ENCODE assay signal across 8 mouse cellular contexts in genomic region chr11:62560463-62561016, GRCm38 (mm10). TPM values are rescaled to one million over a fixed set of nuclear protein-coding genes. Genes with fewer than 3 reads are reported as not detected.
DNase-seq lines count a peak whose midpoint lies in the region; ATAC-seq lines count a peak whose summit lies in the region.

No protein-coding gene starts in this region.

- peak overlapping the region; percentile 27; the same call in 1 of the 2 replicates for H3K9ac ChIP-seq in lung, embryonic 15.5 days
- H3K9ac ChIP-seq in embryonic facial prominence, embryonic 13.5 days, result 0 out of 2 replicates have a peak overlapping the region, but pooled peaks have one; percentile 36
- H3K9ac ChIP-seq in hindbrain, embryonic 14.5 days, result 0 out of 2 replicates have a peak overlapping the region, but pooled peaks have one; percentile 7
- H3K9ac ChIP-seq in stomach, embryonic 15.5 days, result no peak overlapping the region

- H3K4me1 ChIP-seq in lung, embryonic 15.5 days, result no peaks in the 10 kb centered on the region
- H3K4me1 ChIP-seq in embryonic facial prominence, embryonic 13.5 days, result peaks cover 12% of the 10 kb centered on the region
- H3K4me1 ChIP-seq in hindbrain, embryonic 14.5 days (replicated peaks; ENCODE audit: control insufficient read depth, insufficient read depth, low read length), result 0 out of 2 replicates have a peak, but pooled peaks cover 4% of the 10 kb centered on the region
- 0 out of 2 replicates have a peak, but pooled peaks cover under 1% of the 10 kb centered on the region for H3K4me1 ChIP-seq in stomach, embryonic 15.5 days

- ATAC-seq in lung, embryonic 15.5 days (ENCODE audit: borderline replicate concordance, extremely low read depth, low FRiP score, low TSS enrichment), result no peak
- no peak for ATAC-seq in embryonic facial prominence, embryonic 13.5 days (ENCODE audit: insufficient number of reproducible peaks, insufficient read depth, low FRiP score, low TSS enrichment, low read depth)
- no peak for ATAC-seq in hindbrain, embryonic 14.5 days (ENCODE audit: low FRiP score)
- ATAC-seq in stomach, embryonic 15.5 days (ENCODE audit: insufficient read depth, low FRiP score, low read depth), result no peak

- no peaks in the 10 kb centered on the region for H3K36me3 ChIP-seq in lung, embryonic 15.5 days
- peaks cover under 1% of the 10 kb centered on the region; the same call in 1 of the 2 replicates for H3K36me3 ChIP-seq in embryonic facial prominence, embryonic 13.5 days
- H3K36me3 ChIP-seq in hindbrain, embryonic 14.5 days (replicated peaks; ENCODE audit: control insufficient read depth, insufficient read depth), result 0 out of 2 replicates have a peak, but pooled peaks cover 3% of the 10 kb centered on the region
- no peaks in the 10 kb centered on the region for H3K36me3 ChIP-seq in stomach, embryonic 15.5 days

- H3K27ac ChIP-seq in lung, embryonic 15.5 days, result no peak overlapping the region
- no peak overlapping the region for H3K27ac ChIP-seq in embryonic facial prominence, embryonic 13.5 days
- no peak overlapping the region for H3K27ac ChIP-seq in hindbrain, embryonic 14.5 days
- no peak overlapping the region for H3K27ac ChIP-seq in stomach, embryonic 15.5 days

- 25% methylated on average over 43 of the region's 43 CpGs for WGBS in lung, embryonic 15.5 days
- 31% methylated on average over 43 of the region's 43 CpGs for WGBS in embryonic facial prominence, embryonic 13.5 days
- WGBS in hindbrain, embryonic 14.5 days, result 29% methylated on average over 43 of the region's 43 CpGs
- 32% methylated on average over 43 of the region's 43 CpGs for WGBS in stomach, embryonic 15.5 days

- peak overlapping the region; percentile 71 for H3K4me2 ChIP-seq in lung, embryonic 15.5 days
- H3K4me2 ChIP-seq in embryonic facial prominence, embryonic 13.5 days, result peak overlapping the region; percentile 63
- H3K4me2 ChIP-seq in hindbrain, embryonic 14.5 days (replicated peaks), result peak overlapping the region; percentile 54
- H3K4me2 ChIP-seq in stomach, embryonic 15.5 days, result peak overlapping the region; percentile 68

- DNase-seq in lung, postnatal 36 days, result no peak
- no peak for DNase-seq in hindbrain, embryonic 14.5 days (ENCODE audit: low spot score)
- DNase-seq in lung, postnatal 14 days, result peak; percentile 15
- DNase-seq in right cerebral cortex, adult 2 months (ENCODE audit: low spot score in 2 of 2), result no peak
- DNase-seq in adrenal gland, postnatal 4 days (ENCODE audit: low spot score in 2 of 2), result no peak

- peak overlapping the region; percentile 36 for H3K4me3 ChIP-seq in lung, embryonic 15.5 days
- H3K4me3 ChIP-seq in embryonic facial prominence, embryonic 13.5 days, result peak overlapping the region; percentile 40
- H3K4me3 ChIP-seq in hindbrain, embryonic 14.5 days (replicated peaks; ENCODE audit: low read length), result peak overlapping the region; percentile 23
- H3K4me3 ChIP-seq in stomach, embryonic 15.5 days (replicated peaks), result peak overlapping the region; percentile 34

- no peaks in the 10 kb centered on the region for H3K9me3 ChIP-seq in lung, embryonic 15.5 days
- no peaks in the 10 kb centered on the region for H3K9me3 ChIP-seq in embryonic facial prominence, embryonic 13.5 days
- H3K9me3 ChIP-seq in hindbrain, embryonic 14.5 days (ENCODE audit: control insufficient read depth, low read length), result no peaks in the 10 kb centered on the region
- no peaks in the 10 kb centered on the region for H3K9me3 ChIP-seq in stomach, embryonic 15.5 days

- H3K27me3 ChIP-seq in lung, embryonic 15.5 days, result no peaks in the 10 kb centered on the region
- no peaks in the 10 kb centered on the region for H3K27me3 ChIP-seq in embryonic facial prominence, embryonic 13.5 days
- H3K27me3 ChIP-seq in hindbrain, embryonic 14.5 days (ENCODE audit: control insufficient read depth, insufficient read depth, low read length), result no peaks in the 10 kb centered on the region
- no peaks in the 10 kb centered on the region for H3K27me3 ChIP-seq in stomach, embryonic 15.5 days (replicated peaks)

RNA-seq across cellular contexts. Expression of gene Ubb, which starts 9.6 kb away (rescaled TPM):
- 3,157 and 3,186 TPM in 2 replicates for polyA plus RNA-seq in lung, embryonic 15.5 days (2015; fragmentation: Nextera tagmentation; extraction: Ambion mirVana)
- polyA plus RNA-seq in embryonic facial prominence, embryonic 13.5 days (2015; fragmentation: Nextera tagmentation; extraction: Ambion mirVana), result 3,261 and 3,547 TPM in 2 replicates
- 4,396 and 4,426 TPM in 2 replicates for polyA plus RNA-seq in hindbrain, embryonic 14.5 days (2014; fragmentation: Nextera tagmentation; extraction: Ambion mirVana)
- polyA plus RNA-seq in stomach, embryonic 15.5 days (2015; fragmentation: Nextera tagmentation; extraction: Ambion mirVana), result 2,363 and 2,756 TPM in 2 replicates
- 1,000 to 10,000 TPM; 1,464 to 1,492 TPM for total RNA-seq in adrenal gland, postnatal 4 days (2021)

RNA-seq across cellular contexts. Expression of gene Trpv2, which starts 13.7 kb away (rescaled TPM):
- polyA plus RNA-seq in lung, embryonic 15.5 days (2015; fragmentation: Nextera tagmentation; extraction: Ambion mirVana), result 4.6 and 5.5 TPM in 2 replicates
- polyA plus RNA-seq in embryonic facial prominence, embryonic 13.5 days (2015; fragmentation: Nextera tagmentation; extraction: Ambion mirVana), result 3.0 and 3.5 TPM in 2 replicates
- 22.6 and 28.2 TPM in 2 replicates for polyA plus RNA-seq in hindbrain, embryonic 14.5 days (2014; fragmentation: Nextera tagmentation; extraction: Ambion mirVana)
- 13.4 and 14.6 TPM in 2 replicates for polyA plus RNA-seq in stomach, embryonic 15.5 days (2015; fragmentation: Nextera tagmentation; extraction: Ambion mirVana)
- 1 to 10 TPM; 3.4 to 4.2 TPM for total RNA-seq in adrenal gland, postnatal 4 days (2021)

RNA-seq across cellular contexts. Expression of gene Cenpv, which starts 21.5 kb away (rescaled TPM):
- 13.7 and 14.1 TPM in 2 replicates for polyA plus RNA-seq in lung, embryonic 15.5 days (2015; fragmentation: Nextera tagmentation; extraction: Ambion mirVana)
- 35.9 and 41.1 TPM in 2 replicates for polyA plus RNA-seq in embryonic facial prominence, embryonic 13.5 days (2015; fragmentation: Nextera tagmentation; extraction: Ambion mirVana)
- 63.8 and 64.8 TPM in 2 replicates for polyA plus RNA-seq in hindbrain, embryonic 14.5 days (2014; fragmentation: Nextera tagmentation; extraction: Ambion mirVana)
- 29.0 and 30.3 TPM in 2 replicates for polyA plus RNA-seq in stomach, embryonic 15.5 days (2015; fragmentation: Nextera tagmentation; extraction: Ambion mirVana)
- 10 to 100 TPM; 40.6 to 44.0 TPM for total RNA-seq in adrenal gland, postnatal 4 days (2021)
